Mouse (Mus musculus) heart, embryonic 16.5 days (tissue): ENCODE data around the gene Olfr279. TPM values are rescaled to one million over a fixed set of nuclear protein-coding genes. Genes with fewer than 3 reads are reported as not detected.

ENCODE experiments used
- microRNA-seq: library from miRNA; unstranded; fragments of <30 nt; microRNA quantifications from one replicate; pipeline ENCODE4, GENCODE M21; 2017
- polyA plus RNA-seq: library from polyadenylated mRNA; unstranded; fragments of >200 nt; fragmentation: Nextera tagmentation; extraction: Ambion mirVana; gene quantifications from 2 replicates; pipeline ENCODE4 v1.2.1, GENCODE M21; 2015

Olfr279 gene
- polyA plus RNA-seq, 1 experiment from 2014 or later: not detected

Small RNA genes within 50 kb of the gene (microRNA-seq; reads per million reads assigned to microRNA genes)
- gene Mir1291: not detected

Other genes starting within 250 kb of the Olfr279 start
- gene H1fnt, start 235.1 kb upstream of the Olfr279 start, polyA plus RNA-seq: not detected in 2 replicates
- gene Zfp641, start 196.2 kb upstream of the Olfr279 start, polyA plus RNA-seq: 1.6 and 2.0 TPM in 2 replicates
- gene Olfr285, start 175.0 kb upstream of the Olfr279 start, polyA plus RNA-seq: not detected in 2 replicates
- not detected in 2 replicates for gene Olfr284, start 151.4 kb upstream of the Olfr279 start, polyA plus RNA-seq
- gene Olfr283, start 111.5 kb upstream of the Olfr279 start, polyA plus RNA-seq: not detected in 2 replicates
- not detected in 2 replicates for gene Olfr282, start 61.2 kb upstream of the Olfr279 start, polyA plus RNA-seq
- not detected in 2 replicates for gene Olfr281, start 39.8 kb upstream of the Olfr279 start, polyA plus RNA-seq
- not detected in 2 replicates for gene OR5BS1P, start 22.5 kb upstream of the Olfr279 start, polyA plus RNA-seq
- gene Lalba, start 9.7 kb upstream of the Olfr279 start, polyA plus RNA-seq: not detected in 2 replicates
- gene Kansl2, start 41.9 kb downstream of the Olfr279 start, polyA plus RNA-seq: 77.7 and 79.2 TPM in 2 replicates
- gene Ccnt1, start 78.5 kb downstream of the Olfr279 start, polyA plus RNA-seq: 36.4 and 41.2 TPM in 2 replicates
- gene 4930415O20Rik, start 78.6 kb downstream of the Olfr279 start, polyA plus RNA-seq: 0.64 TPM in 1 of 2 replicates, not detected in the other
- gene Adcy6, start 117.7 kb downstream of the Olfr279 start, polyA plus RNA-seq: 39.0 and 47.1 TPM in 2 replicates
- gene Cacnb3, start 138.4 kb downstream of the Olfr279 start, polyA plus RNA-seq: 8.2 and 10.5 TPM in 2 replicates
- gene Ddx23, start 170.5 kb downstream of the Olfr279 start, polyA plus RNA-seq: 15.2 and 18.3 TPM in 2 replicates
- gene Rnd1, start 185.1 kb downstream of the Olfr279 start, polyA plus RNA-seq: 1.1 and 1.7 TPM in 2 replicates
- gene Ccdc65, start 215.8 kb downstream of the Olfr279 start, polyA plus RNA-seq: 0.97 and 1.0 TPM in 2 replicates
- 23.0 and 27.7 TPM in 2 replicates for gene Fkbp11, start 235.8 kb downstream of the Olfr279 start, polyA plus RNA-seq